Mouse (Mus musculus): ENCODE measurements around the gene Itgad.
"Not testable (repeated sequence)": the region's sequence is repeated elsewhere in the genome, so short reads cannot be mapped to it uniquely, and the experiment has no call there.

Itgad gene

GRCm38 (mm10) chr7:128154076-128154475, at the start of gene Itgad:
Itgad (plus strand) TSS chr7:128154376.
- DNase-seq (ENCODE audit: low spot score) = no peak

DNA sequence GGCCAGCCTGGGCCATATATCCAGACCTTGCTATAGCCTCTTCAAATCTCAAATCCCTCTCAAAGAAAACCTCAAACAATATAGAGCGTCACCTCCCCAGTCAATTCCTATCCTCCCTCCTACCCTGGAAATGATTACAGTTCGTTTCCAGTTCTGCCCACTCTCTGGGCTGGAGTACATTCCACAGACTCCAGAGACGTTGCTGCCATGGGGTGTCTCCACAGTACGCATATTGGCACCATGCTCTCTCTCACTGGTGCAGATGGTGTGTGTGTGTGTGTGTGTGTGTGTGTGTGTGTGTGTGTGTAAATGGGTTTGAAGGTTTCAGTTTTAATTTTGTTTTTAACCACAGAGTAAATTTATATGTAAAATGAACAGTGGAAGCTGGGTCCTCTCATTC, 48.9 kb upstream of the Itgad start:
- DNase-seq (ENCODE audit: low spot score) = no peak

GRCm38 (mm10) chr7:128107462-128107861, 46.7 kb upstream of the Itgad start:
- DNase-seq (ENCODE audit: low spot score) = no peak

DNA sequence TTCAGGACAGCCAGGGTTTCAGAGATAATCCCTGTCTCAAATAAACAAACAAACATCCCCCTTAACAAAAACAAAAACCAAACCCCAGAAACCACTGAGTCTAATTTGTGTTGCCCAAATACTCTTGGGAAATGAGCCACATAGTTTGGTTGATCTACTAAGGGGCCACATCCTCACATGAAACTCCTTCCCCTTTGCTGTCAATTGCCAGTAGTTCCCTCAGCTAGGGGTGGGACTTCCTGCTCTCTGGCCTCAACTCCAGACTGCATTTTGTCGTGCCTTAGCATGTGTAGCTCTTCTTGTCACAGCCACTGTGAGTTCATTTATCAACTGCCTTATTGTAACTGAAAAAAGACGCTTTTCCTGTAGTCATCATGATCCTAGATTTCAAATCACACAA, 43.9 kb upstream of the Itgad start:
- no peak for DNase-seq (ENCODE audit: low spot score)

DNA sequence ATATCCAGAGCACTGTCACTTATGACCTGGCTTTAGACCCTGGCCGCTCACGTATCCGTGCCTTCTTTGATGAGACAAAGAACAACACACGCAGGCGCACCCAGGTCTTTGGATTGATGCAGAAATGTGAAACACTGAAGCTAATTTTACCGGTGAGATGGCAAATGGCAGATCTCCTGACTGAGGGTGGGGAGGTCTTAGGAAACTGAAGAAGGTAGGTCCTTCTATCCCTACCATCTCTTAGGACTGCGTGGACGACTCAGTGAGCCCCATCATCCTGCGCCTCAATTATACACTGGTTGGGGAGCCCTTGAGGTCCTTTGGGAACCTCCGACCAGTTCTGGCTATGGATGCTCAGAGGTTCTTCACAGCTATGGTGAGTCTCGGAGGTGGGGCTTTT, 42.0 kb upstream of the Itgad start:
- no peak for DNase-seq (ENCODE audit: low spot score)

DNA sequence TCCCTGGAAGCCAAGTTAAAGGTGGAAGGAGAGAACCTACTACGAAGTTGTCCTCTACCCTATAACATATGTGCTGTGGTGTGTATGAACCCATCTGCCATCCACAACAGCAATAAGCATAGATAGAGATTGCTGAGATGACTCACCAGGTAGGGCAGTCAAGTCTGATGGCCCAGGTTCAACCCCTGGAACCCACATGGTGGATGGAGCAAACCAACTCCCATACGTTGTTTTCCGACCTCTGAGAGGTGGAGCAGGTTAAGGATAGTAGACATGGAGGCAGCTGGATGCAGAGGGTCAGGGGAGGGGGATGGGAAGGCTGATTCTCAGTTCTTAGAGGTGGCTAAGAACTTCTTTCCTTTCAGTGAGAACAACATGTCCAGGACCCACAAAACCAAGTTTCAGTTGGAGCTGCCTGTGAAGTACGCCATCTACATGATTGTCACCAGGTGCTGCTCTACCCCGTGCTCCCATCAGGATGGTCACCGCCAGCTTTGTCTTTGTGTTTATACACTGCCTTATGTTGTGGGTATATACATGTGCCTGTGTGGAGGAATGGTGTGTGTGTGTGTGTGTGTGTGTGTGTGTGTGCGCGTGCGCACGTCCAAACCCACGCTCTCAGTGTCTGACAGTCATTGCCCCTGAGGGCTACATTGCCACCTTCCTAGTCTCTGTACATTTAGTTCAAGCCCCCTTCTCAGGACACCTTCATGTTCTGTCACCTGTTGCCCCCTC, 39.6 kb upstream of the Itgad start:
- no peak for DNase-seq (ENCODE audit: low spot score)

GRCm38 (mm10) chr7:128115211-128115958, 38.8 kb upstream of the Itgad start:
- DNase-seq (ENCODE audit: low spot score) = no peak

DNA sequence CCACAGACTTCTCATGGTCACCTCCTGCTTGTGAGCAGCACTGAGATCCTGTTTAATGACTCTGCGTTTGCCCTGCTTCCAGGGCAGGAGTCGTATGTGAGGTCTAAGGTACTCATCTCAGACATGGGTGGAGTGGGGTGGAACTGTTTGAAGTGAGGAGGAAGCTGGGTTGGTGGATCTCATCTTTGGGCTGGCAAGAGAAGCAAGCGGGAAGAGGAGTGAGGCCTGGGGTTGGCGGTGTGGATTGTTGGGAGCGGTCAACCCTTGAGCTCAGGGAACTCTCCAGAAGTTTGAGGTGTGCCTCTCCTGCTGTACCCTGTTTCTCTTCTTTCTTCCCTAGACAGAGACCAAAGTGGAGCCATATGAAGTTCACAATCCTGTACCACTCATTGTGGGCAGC, 37.8 kb upstream of the Itgad start:
- DNase-seq (ENCODE audit: low spot score) = no peak

- DNase-seq (ENCODE audit: low spot score) = no peak
These were observed 34.3 kb upstream of the Itgad start for GRCm38 (mm10) chr7:128119726-128120490.

GRCm38 (mm10) chr7:128128741-128129720, 25.1 kb upstream of the Itgad start, which contains the start of gene Itgax:
Itgax (plus strand) TSS chr7:128129547.
- no peak for DNase-seq (ENCODE audit: low spot score)

DNA sequence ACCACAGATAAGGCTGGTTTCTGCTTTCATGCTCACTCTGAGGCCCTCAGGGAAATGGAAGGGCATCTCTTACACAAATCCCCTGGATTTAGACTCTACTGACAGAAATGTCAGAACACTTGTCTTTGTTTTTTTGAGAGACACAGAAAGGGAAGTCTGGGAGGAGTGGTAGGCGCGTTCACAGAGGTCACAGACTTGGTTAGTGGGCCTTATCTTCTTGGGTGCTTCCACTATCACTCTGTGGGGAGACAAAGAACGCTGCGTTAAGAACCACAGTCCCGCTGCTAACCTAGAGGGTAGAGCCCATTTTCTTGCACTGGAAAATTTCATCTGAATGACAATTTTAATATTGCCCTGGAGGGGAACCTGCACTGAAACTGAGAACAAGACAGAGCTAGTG, 22.0 kb upstream of the Itgad start:
- no peak for DNase-seq (ENCODE audit: low spot score)

GRCm38 (mm10) chr7:128133596-128133995, 20.6 kb upstream of the Itgad start:
- no peak for DNase-seq (ENCODE audit: low spot score)

DNA sequence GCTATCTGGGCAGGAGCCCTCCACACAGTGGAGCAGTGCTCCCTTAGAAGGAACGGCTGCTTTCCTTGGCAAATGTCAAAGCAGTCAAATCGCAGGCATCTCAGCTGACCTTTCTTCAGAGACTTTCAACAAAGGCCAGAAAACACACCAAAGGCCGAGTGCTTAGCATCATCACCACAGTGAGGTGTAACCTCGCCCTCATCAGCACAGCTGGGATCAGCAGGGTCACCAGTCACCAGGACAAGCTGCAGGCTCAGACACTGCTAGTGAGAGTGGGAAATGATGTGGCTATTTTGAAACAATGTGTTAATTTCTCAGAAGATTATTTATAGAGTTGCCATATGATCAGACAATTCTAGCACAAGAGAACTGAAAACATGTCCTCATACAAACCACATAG, 17.2 kb upstream of the Itgad start:
- DNase-seq (ENCODE audit: low spot score) = no peak

DNA sequence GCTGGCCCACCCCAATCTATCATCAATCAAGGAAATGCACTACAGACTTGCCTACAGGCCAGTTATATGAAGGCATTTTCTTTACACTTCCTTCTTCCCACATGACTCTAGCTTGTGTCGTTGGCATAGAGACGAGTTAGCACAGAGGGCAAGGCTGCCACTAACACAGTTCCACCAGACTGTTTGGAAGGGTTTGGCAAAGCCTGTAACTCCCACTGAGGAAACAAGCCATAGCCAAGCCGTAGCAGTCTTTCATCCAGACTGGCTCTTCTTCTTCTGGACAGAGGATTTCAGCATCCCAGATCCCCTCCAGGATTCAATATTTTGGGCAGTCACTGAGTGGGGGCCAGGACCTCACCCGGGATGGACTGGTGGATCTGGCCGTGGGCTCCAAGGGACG, 14.6 kb upstream of the Itgad start:
- DNase-seq (ENCODE audit: low spot score) = no peak

DNA sequence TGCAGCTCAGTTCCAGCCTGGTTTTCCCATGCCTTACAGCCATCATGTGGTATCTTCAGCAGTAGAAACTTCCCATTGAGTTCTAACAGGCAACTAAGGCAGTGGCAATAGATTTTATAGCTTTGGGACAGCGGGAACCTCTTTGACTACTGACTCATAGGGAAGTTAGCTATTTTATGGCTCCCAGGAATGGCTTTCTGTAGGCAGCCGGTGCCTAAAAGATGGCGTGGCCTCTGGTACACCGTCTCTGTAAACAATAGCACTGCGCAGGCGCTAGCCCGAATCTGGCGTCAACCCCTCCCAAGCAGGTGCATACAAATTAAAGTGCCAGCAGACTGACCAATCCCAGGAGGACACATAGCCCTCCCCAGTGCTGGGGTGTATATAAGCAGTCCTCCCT, 3.2 kb upstream of the Itgad start:
- DNase-seq (ENCODE audit: low spot score) = no peak

DNA sequence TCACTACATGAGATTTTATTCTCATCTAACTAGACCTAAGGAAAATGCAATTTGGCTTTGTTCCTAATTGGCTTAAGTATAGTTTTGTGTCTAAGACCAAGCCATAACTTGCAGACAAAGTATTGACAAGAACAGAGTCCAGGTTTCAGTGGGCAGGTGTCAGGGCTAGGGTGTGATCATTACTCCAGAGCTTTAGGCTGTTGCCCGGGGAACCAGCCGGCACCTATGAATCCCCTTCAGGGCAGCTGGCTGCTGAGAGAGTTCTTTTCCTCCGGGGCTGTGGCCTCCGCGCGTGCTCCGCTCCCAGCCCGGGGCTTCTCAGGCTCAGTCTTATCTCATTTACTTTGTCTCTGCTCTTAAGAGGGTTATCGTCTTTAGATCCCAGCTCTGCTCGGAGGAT, 748 bp downstream of the Itgad start:
- DNase-seq (ENCODE audit: low spot score) = no peak

DNA sequence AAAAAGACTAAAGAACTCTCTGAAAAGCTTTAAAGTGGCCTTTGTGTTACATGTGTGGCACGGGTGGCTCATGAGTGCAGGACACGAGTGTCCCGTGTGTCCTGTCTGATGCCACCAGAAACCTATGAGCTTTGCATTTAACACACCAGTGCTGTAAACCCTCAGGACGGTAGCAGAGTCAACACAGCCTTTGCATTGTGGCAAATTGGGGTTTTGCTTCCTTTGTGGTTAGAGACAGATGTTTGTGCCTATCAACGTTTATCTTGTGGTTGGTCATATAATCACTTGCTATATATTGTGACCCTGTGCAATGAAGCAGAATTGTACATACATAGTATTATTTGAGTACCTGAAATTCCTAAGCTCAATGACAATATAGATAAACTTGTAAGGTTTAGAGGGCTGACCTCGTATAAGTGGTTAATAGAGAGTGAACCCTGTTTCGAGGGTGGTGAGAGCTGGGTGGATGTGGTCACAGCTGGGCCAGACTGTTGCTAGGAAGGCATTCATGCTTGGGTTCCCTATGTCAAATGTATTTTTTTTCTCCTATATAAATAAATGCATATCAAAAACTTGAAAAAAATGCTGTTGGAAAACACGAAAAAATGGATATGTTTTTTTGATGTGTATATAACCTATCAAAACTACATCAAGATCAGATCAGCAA, 4.6 kb downstream of the Itgad start:
- not testable (repeated sequence) for DNase-seq (ENCODE audit: low spot score)

GRCm38 (mm10) chr7:128164001-128164400, 9.8 kb downstream of the Itgad start:
- DNase-seq (ENCODE audit: low spot score) = no peak

- no peak for DNase-seq (ENCODE audit: low spot score)
These were observed 12.2 kb downstream of the Itgad start for GRCm38 (mm10) chr7:128166391-128166790.

GRCm38 (mm10) chr7:128169996-128170395, 15.8 kb downstream of the Itgad start:
- DNase-seq (ENCODE audit: low spot score) = no peak

DNA sequence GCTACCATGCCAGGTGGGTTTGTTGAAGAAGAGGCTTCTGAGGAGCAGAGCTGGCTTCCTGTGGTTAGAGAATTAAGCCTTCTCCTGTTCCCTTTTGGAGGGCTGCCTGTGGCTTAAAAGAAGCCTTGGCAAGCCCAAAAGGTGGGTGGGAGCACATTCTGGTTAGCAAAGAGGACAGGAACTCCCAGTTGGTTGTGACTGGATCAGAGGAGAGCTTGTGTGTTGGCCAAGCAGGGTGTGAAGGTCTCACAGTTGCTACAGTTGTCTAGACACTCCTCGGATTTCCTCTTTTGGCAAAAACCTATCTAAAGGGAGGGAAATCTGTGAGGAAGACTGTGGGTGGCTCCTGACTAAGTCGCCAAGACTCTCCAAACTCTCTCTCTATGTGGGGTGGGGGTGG, 24.2 kb downstream of the Itgad start:
- no peak for DNase-seq (ENCODE audit: low spot score)

Measured in embryo, embryonic 10.5 days (tissue).